Mouse (Mus musculus): ENCODE results near the gene Yipf1. TPM values are rescaled to one million over a fixed set of nuclear protein-coding genes. Genes with fewer than 3 reads are reported as not detected.
"Not testable (repeated sequence)": the region's sequence is repeated elsewhere in the genome, so short reads cannot be mapped to it uniquely, and the experiment has no call there.

Yipf1 gene
- polyA plus RNA-seq, 1 experiment from 2014 or later, result 61.4 TPM

DNA sequence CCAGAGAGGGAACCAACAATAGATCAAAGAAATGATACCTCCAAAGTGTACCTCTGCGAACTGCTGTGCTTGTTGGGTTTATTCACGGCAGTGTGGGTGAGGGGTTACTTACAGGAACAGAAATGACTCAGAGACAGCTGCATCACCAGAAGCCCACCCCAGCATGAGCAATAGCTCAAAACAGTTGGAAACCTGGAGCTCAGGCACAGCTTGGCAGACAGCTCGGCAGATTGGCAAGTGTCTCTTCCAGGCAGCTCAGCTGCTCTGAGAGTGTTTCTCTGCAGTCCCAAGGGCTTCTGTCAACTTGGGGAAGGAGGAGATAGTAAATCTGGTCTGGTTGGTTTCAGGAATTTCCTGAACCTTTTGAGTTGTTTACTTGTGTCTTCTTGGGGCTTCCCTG lies 44.3 kb downstream of the Yipf1 start:
- Histone ChIP-seq H3K4me3 (no peak overlapping the region), H3K4me1 (replicated peaks) (no peaks in the 10 kb centered on the region), H3K9me3 (no peaks in the 10 kb centered on the region), H3K4me2 (no peak overlapping the region), H3K36me3 (peaks cover 8% of the 10 kb centered on the region; the same call in 1 of the 2 replicates), H3K27ac (replicated peaks) (no peak overlapping the region), H3K27me3 (no peaks in the 10 kb centered on the region), H3K9ac (no peak overlapping the region)
- ATAC-seq (ENCODE audit: low FRiP score, low read depth), result no peak
- 86% methylated on average over 3 of the region's 3 CpGs for WGBS

DNA sequence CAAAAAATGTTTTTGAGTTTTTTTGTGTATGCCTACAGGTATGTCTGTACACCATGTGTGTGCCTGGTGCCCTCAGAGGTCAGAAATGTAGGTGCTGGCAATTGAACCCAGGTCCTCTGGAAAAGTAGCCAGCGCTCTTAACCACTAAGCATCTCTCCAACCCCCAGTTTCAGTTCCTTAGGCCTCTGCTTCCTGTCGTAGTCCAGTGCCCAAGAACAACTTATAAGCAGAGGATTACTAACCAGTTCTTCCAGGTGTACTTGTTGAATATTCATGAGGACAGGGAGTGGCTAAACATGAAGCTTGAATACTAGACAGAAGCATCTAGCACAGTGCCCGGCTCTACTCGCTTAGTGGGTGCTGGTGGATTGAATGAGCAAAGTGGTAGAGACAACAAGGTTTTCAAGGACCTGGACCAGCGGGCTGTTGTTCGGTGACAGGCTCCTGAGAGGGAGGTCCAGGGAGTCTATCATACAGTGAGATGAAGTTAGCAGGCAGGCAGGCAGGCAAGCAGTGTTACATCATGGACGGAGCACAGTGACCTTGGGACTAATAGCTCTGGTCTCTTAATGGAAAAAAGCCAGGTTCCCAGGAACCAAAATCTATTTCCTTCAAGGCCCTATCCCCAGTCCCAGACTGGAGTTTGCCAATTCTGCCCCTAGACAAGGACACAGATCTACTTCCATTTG lies 46.4 kb downstream of the Yipf1 start:
- no peak for ATAC-seq (ENCODE audit: low FRiP score, low read depth)
- H3K36me3 ChIP-seq, result peaks cover 8% of the 10 kb centered on the region; the same call in 1 of the 2 replicates
- H3K9ac ChIP-seq, result no peak overlapping the region
- WGBS, result 90% methylated on average over 7 of the region's 7 CpGs
- H3K27me3 ChIP-seq, result no peaks in the 10 kb centered on the region
- no peak overlapping the region for H3K4me2 ChIP-seq
- H3K4me1 ChIP-seq (replicated peaks), result no peaks in the 10 kb centered on the region
- no peak overlapping the region for H3K4me3 ChIP-seq
- no peaks in the 10 kb centered on the region for H3K9me3 ChIP-seq
- no peak overlapping the region for H3K27ac ChIP-seq (replicated peaks)

DNA sequence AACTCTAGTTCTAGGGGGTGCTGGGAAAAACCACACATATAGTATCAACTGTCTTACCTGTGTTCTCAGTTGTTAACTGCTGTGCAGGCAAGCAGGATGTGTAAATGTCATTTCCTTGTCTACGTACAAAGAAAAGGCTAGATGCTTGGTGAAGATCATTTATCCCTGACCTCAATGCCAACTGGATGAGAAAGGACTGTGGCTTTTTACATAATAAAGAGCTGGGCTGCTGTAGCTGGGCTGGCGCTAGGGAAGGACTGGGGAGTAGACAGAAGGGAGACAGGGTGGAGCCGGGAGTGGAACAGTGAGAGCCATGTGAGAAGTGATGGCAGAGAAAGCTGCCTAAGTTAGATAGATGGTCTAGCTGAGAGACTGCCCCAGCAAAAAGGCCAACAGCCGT lies 48.6 kb downstream of the Yipf1 start:
- no peak for ATAC-seq (ENCODE audit: low FRiP score, low read depth)
- Histone ChIP-seq H3K9me3 (no peaks in the 10 kb centered on the region), H3K27me3 (no peaks in the 10 kb centered on the region), H3K27ac (replicated peaks) (no peak overlapping the region), H3K4me1 (replicated peaks) (no peaks in the 10 kb centered on the region), H3K9ac (no peak overlapping the region), H3K4me3 (no peak overlapping the region), H3K4me2 (no peak overlapping the region), H3K36me3 (peaks cover 8% of the 10 kb centered on the region; the same call in 1 of the 2 replicates)
- 37% methylated on average over 4 of the region's 4 CpGs for WGBS

DNA sequence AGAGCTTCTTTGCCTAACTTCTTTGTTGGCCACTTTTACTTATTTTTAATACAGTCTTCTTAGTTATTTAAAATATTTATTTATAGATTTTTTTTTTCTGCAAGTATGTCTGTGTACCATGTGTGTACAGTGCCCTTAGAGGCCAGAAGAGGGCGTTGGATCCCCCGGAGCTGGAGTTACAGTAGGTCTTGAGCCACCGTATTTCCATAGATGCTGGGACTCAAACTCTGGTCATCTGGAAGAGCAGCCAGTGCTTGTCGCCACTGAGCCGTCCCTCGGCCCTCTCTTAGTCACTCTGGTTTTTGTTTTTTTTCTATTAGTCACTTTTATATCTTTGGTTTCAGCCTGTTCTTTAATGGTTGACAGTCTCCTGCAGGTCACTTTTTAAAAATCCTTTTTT lies 49.4 kb downstream of the Yipf1 start:
- no peak overlapping the region for H3K4me2 ChIP-seq
- 88% methylated on average over 6 of the region's 6 CpGs for WGBS
- ATAC-seq (ENCODE audit: low FRiP score, low read depth), result no peak
- H3K9me3 ChIP-seq, result no peaks in the 10 kb centered on the region
- H3K4me3 ChIP-seq, result no peak overlapping the region
- peaks cover 5% of the 10 kb centered on the region for H3K4me1 ChIP-seq (replicated peaks)
- H3K36me3 ChIP-seq, result peaks cover 5% of the 10 kb centered on the region; the same call in 1 of the 2 replicates
- no peak overlapping the region for H3K27ac ChIP-seq (replicated peaks)
- no peak overlapping the region for H3K9ac ChIP-seq
- H3K27me3 ChIP-seq, result no peaks in the 10 kb centered on the region

DNA sequence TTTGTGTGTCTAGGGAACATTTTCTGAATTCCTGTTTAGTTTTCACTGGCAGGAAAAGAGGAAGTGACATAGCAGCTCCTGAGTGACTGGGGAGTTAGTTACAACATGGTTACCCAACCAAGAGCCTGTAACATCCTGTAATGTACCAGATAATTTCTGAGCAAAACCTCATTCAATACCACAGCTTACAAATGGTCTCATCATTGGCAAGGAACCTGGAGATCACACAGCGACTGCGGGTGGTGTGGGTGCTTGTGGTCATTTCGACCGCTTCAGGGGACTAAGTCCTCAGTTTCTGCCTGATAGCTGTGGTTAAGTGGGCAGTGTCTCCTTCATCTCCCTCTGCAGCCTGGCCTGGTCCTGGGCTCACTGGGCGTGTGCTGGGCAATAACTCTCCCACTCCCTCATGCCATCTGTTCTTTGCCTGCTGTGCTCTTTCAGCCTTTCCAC lies 50.1 kb downstream of the Yipf1 start:
- 89% methylated on average over 5 of the region's 5 CpGs for WGBS
- no peak for ATAC-seq (ENCODE audit: low FRiP score, low read depth)

DNA sequence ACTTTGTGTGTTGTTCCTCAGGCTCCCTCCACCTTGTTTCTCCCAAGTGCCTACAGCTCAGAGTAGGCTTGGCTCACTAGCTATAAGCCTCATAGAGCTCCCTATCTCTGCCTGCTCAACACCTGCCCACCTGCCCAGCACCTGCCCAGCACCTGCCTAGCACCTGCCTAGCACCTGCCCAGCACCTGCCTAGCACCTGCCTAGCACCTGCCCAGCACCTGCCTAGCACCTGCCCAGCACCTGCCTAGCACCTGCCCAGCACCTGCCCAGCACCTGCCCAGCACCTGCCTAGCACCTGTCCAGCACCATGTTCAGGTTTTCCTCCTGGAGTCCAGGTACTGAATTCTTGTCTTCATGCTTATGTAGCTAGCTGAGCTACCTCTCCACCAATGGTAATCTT lies 52.2 kb downstream of the Yipf1 start:
- peaks cover 13% of the 10 kb centered on the region for H3K4me1 ChIP-seq (replicated peaks)
- H3K36me3 ChIP-seq; H3K9me3 ChIP-seq; H3K27ac ChIP-seq (replicated peaks); H3K4me3 ChIP-seq; H3K4me2 ChIP-seq; ATAC-seq (ENCODE audit: low FRiP score, low read depth); H3K27me3 ChIP-seq; H3K9ac ChIP-seq: not testable (repeated sequence)

More for the DNA sequence above, 50.1 kb downstream of the Yipf1 start:
- Histone ChIP-seq H3K27ac (replicated peaks) (no peak overlapping the region), H3K4me1 (replicated peaks) (peaks cover 11% of the 10 kb centered on the region), H3K36me3 (peaks cover 4% of the 10 kb centered on the region; the same call in 1 of the 2 replicates), H3K4me2 (no peak overlapping the region), H3K4me3 (no peak overlapping the region), H3K9ac (no peak overlapping the region), H3K27me3 (no peaks in the 10 kb centered on the region), H3K9me3 (no peaks in the 10 kb centered on the region)

DNA sequence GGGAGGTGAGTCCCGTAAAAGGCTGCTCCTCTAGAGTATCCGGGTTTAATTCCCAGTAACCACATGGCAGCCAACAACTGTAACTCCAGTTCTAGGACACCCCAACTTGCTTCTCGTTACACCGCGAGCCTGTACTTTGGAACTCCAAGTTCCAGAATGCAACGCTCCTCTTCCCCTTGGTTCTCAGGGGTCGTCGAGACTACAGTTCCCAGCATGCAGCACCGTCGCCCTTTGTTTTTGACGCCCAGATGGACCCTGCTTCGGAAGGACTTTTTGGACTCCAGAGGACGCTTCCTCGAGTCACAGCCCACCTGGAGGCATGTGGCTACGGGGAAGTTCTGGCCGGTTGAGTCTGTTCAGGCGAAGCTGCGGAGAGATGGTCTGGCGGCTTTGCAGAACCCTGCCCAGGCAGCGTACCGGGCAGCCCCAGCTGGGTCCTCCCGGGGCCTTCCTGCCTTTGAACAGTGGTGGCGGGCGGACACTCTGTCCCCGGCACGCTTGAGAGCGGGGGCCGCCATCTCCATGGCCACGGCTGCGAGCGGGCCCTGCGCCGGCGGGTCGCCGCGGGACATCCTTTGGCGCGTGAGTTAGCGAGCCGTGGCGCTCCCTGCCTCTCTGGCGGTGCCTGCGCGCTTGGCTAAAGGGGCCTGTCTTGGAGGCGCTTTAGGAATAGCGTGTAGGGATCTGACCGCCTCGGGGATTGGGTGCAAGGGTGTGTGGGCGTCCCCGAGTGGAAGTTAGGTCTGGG lies 53.6 kb downstream of the Yipf1 start, which contains the start of gene Ndc1:
Ndc1 (plus strand) TSS at position 218 of the 748 bp plus-strand sequence.
- peaks cover 13% of the 10 kb centered on the region for H3K4me1 ChIP-seq (replicated peaks)
- peak within 1 kb of the TSS; percentile 87 for H3K9ac ChIP-seq
- ATAC-seq (ENCODE audit: low FRiP score, low read depth), result peak; percentile 99
- H3K4me3 ChIP-seq, result peak within 1 kb of the TSS; percentile 86
- no peaks in the 10 kb centered on the region for H3K27me3 ChIP-seq
- WGBS, result under 1% methylated on average over 48 of the region's 51 CpGs
- peak within 1 kb of the TSS; percentile 73 for H3K4me2 ChIP-seq
- no peaks in the 10 kb centered on the region for H3K36me3 ChIP-seq
- H3K9me3 ChIP-seq, result no peaks in the 10 kb centered on the region
- peak within 1 kb of the TSS; percentile 95 for H3K27ac ChIP-seq (replicated peaks)

DNA sequence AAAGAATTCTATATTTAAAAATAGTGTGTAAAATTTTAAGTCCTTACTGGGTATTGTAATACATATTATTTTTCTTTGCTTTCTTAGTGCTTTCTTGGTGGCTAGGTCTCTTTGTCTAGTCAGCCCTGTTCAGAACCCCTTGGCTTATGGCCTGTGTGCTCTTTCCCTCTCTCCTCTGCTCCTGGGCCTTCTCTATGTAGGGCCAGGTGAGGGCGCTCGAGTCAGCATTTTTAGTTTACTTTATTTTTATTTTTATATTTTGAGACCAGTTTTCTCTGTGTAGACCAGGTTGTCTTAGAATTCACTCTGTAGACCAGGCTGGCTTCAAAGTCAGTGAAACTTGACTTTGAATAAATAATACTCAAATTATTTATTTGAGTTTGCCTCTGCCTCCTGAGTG lies 58.1 kb downstream of the Yipf1 start:
- Histone ChIP-seq H3K4me2 (no peak overlapping the region), H3K4me1 (replicated peaks) (peaks cover 13% of the 10 kb centered on the region), H3K9ac (no peak overlapping the region), H3K9me3 (no peaks in the 10 kb centered on the region), H3K27me3 (no peaks in the 10 kb centered on the region), H3K36me3 (peaks cover 11% of the 10 kb centered on the region; the same call in 1 of the 2 replicates), H3K27ac (replicated peaks) (no peak overlapping the region), H3K4me3 (no peak overlapping the region)
- 76% methylated on average over 2 of the region's 2 CpGs for WGBS
- no peak for ATAC-seq (ENCODE audit: low FRiP score, low read depth)

DNA sequence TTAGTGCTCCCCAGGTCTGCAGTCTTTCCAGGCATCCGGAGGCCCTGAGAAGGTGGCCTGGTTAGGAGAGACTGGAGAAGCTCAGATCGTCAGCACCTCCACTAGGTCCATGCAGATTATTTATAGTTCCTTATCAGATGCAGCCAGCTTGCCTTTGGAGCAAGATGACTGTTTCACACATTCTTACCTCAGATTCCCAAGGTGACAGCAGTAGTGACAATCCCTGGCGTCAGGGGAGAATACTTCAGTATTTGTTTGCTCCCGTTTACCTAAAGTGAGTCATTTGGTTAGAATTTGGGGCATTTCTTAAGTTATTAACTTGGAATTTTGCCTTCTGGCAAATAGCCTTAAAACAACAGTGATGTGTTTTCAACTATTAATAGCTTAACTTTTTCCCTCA lies 60.5 kb downstream of the Yipf1 start:
- no peak overlapping the region for H3K4me3 ChIP-seq
- no peaks in the 10 kb centered on the region for H3K27me3 ChIP-seq
- no peaks in the 10 kb centered on the region for H3K4me1 ChIP-seq (replicated peaks)
- H3K36me3 ChIP-seq, result peaks cover 11% of the 10 kb centered on the region; the same call in 1 of the 2 replicates
- H3K9ac ChIP-seq, result no peak overlapping the region
- 91% methylated on average over 4 of the region's 4 CpGs for WGBS
- H3K9me3 ChIP-seq, result no peaks in the 10 kb centered on the region
- H3K27ac ChIP-seq (replicated peaks), result no peak overlapping the region
- no peak for ATAC-seq (ENCODE audit: low FRiP score, low read depth)
- H3K4me2 ChIP-seq, result no peak overlapping the region

DNA sequence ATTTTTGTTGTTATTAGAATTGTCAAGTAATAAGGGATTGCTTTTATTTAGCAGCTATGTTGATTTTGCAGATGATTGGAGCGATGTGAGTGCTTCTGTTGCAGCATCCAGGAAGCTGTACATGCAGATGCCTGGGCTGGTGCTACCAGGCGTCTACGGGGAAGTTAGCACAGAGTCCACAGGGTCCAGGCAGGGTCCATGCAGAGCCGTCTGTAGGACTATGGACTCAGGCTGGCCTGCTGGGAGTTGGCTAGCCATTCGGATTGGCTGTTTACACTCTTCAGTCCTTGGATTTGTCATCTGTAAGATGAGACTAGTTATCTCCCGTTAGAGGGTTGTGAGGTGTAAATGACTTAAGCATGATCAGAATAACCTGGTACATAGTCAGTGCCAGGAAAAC lies 64.8 kb downstream of the Yipf1 start:
- H3K27me3 ChIP-seq, result no peaks in the 10 kb centered on the region
- WGBS, result 90% methylated on average over 6 of the region's 6 CpGs
- no peak overlapping the region for H3K27ac ChIP-seq (replicated peaks)
- no peaks in the 10 kb centered on the region for H3K9me3 ChIP-seq
- H3K4me3 ChIP-seq, result no peak overlapping the region
- no peak overlapping the region for H3K9ac ChIP-seq
- H3K4me1 ChIP-seq (replicated peaks), result no peaks in the 10 kb centered on the region
- ATAC-seq (ENCODE audit: low FRiP score, low read depth), result no peak
- peaks cover 20% of the 10 kb centered on the region for H3K36me3 ChIP-seq
- no peak overlapping the region for H3K4me2 ChIP-seq

DNA sequence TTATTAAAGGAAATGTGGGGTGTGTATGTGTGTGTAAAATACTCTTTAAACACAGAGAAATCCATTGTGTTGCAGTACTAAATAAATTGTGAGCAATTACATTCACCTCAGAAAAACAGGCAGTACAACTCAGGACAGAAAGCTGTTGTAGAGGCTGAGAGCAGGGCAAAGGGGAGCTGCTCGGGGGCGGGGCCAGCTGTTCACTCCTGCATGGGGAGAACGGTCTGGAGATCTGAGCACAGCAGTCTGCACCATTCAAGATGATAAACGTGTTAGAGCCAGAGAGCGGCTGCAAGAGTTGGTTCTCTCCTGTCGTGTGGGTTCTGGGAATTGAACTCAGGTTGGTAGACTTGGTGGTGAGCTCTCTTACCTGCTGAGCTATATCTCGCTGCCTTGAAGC lies 66.7 kb downstream of the Yipf1 start:
- H3K4me3 ChIP-seq, result no peak overlapping the region
- H3K4me2 ChIP-seq, result no peak overlapping the region
- H3K27me3 ChIP-seq, result no peaks in the 10 kb centered on the region
- H3K36me3 ChIP-seq, result peaks cover 22% of the 10 kb centered on the region
- H3K9me3 ChIP-seq, result no peaks in the 10 kb centered on the region
- no peak overlapping the region for H3K9ac ChIP-seq
- no peaks in the 10 kb centered on the region for H3K4me1 ChIP-seq (replicated peaks)
- no peak for ATAC-seq (ENCODE audit: low FRiP score, low read depth)
- H3K27ac ChIP-seq (replicated peaks), result no peak overlapping the region
- WGBS, result 78% methylated on average over 7 of the region's 7 CpGs

DNA sequence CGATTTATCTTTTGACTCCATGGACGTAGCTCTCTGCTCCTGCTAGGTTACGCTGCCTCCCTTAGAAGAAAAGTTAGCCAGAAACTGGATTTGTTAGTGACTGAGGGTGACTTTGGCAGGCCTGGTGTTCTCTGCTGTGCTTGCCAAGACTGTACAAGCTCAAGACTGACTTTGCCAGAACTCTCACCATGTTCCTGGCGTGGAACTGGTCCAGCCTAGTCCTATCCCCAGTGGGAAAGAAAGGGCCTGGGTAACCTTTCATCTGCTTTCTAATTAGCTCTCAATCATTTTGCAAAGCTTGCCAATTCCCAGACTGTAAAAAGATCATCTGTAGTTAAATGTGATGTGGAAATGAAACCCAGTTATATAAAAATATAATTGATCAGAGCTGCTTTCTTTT lies 72.9 kb downstream of the Yipf1 start:
- Histone ChIP-seq H3K36me3 (peaks cover 34% of the 10 kb centered on the region), H3K4me2 (no peak overlapping the region), H3K9ac (no peak overlapping the region), H3K27ac (replicated peaks) (no peak overlapping the region), H3K9me3 (no peaks in the 10 kb centered on the region), H3K27me3 (no peaks in the 10 kb centered on the region), H3K4me3 (no peak overlapping the region), H3K4me1 (replicated peaks) (no peaks in the 10 kb centered on the region)
- ATAC-seq (ENCODE audit: low FRiP score, low read depth), result no peak
- 77% methylated on average over 4 of the region's 4 CpGs for WGBS
